Mouse (Mus musculus): ENCODE data around the gene Tmprss6. TPM values are rescaled to one million over a fixed set of nuclear protein-coding genes. Genes with fewer than 3 reads are reported as not detected.

Gene Tmprss6
- polyA plus RNA-seq, 1 experiment from 2014 or later, result 155 TPM

- no peaks in the 10 kb centered on the region for H3K27me3 ChIP-seq
- ChIA-PET CTCF (interaction anchor here (1.2 kb wide), 1 partner anchor 151 kb away, joined by 3 read pairs; no protein-coding TSS in a partner anchor), POLR2A (interaction anchor here (0.6 kb wide), 1 partner anchor 459 kb away, joined by 5 read pairs; no protein-coding TSS in a partner anchor)
- ATAC-seq (no peak), DNase-seq (ENCODE audit: low read depth, low spot score) (no peak)
- no peak for TF ChIP-seq CTCF (IDR thresholded peaks at IDR 0.05)
- in situ Hi-C loops (cut with MboI; ENCODE audit: low pct_unique_long_range_greater_than_20kb), result no loop called here
Measured at GRCm38 (mm10) chr15:78390855-78391254, 77.6 kb downstream of the Tmprss6 start.

Other genes with a start within 250 kb of the Tmprss6 start
- 0.53 TPM for gene Ncf4, start 223.8 kb downstream of the Tmprss6 start, polyA plus RNA-seq (2021)
- gene Csf2rb2, start 162.9 kb downstream of the Tmprss6 start, polyA plus RNA-seq (2021), result 0.09 TPM
- 0.36 TPM for gene Csf2rb, start 142.9 kb downstream of the Tmprss6 start, polyA plus RNA-seq (2021)
- not detected for gene Tex33, start 72.7 kb downstream of the Tmprss6 start, polyA plus RNA-seq (2021)
- gene Tst, start 62.7 kb downstream of the Tmprss6 start, polyA plus RNA-seq (2021), result 23.8 TPM
- 61.9 TPM for gene Mpst, start 62.2 kb downstream of the Tmprss6 start, polyA plus RNA-seq (2021)
- 157 TPM for gene Kctd17, start 40.1 kb downstream of the Tmprss6 start, polyA plus RNA-seq (2021)
- gene Il2rb, start 26.6 kb upstream of the Tmprss6 start, polyA plus RNA-seq (2021), result 1.5 TPM
- 16.9 TPM for gene C1qtnf6, start 62.8 kb upstream of the Tmprss6 start, polyA plus RNA-seq (2021)
- gene Sstr3, start 76.1 kb upstream of the Tmprss6 start, polyA plus RNA-seq (2021), result 0.09 TPM
- gene Rac2, start 104.1 kb upstream of the Tmprss6 start, polyA plus RNA-seq (2021), result not detected
- 0.03 TPM for gene Cyth4, start 128.4 kb upstream of the Tmprss6 start, polyA plus RNA-seq (2021)